14 mouse cellular contexts compared by ENCODE assay signal in the genomic region with DNA sequence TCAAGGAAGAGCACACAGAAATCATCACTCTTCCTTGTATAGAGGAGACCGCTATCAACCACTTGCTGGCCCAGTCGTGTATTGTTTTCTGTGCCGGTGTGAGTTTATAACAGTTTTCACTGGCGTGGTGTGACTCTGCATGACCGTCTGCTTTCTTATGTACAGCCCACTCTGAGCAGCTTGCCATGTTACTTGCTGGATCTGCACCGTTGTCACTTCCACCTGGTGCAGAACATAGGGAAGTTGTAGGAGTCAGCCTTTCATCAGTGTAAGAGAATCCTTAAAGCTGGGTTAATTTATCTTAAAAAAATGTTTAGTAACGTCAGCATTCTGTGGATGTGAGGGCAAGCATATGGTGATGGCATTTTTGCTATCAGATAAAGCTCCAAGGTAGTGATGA.
"Had no signal": no experiment of that assay in that cellular context is flagged by ENCODE, and none has a peak within 500 bp of the region (broad histone marks: within the 10 kb centered on the region; RNA-seq: fewer than 3 reads in every experiment).

No protein-coding gene starts in this region.

- H3K4me2 ChIP-seq: lung, embryonic 14.5 days; midbrain, embryonic 13.5 days; midbrain, embryonic 15.5 days had no signal

- H3K27me3 ChIP-seq: midbrain, embryonic 13.5 days; midbrain, embryonic 15.5 days had no signal

- H3K9ac ChIP-seq: lung, embryonic 14.5 days; midbrain, embryonic 13.5 days; midbrain, embryonic 15.5 days had no signal

- H3K4me1 ChIP-seq: midbrain, embryonic 13.5 days; midbrain, embryonic 15.5 days had no signal

- H3K4me3 ChIP-seq: midbrain, embryonic 10.5 days; midbrain, embryonic 13.5 days; midbrain, embryonic 15.5 days; myocyte had no signal

- ATAC-seq: midbrain, embryonic 13.5 days; midbrain, embryonic 15.5 days had no signal

- H3K9me3 ChIP-seq: midbrain, embryonic 10.5 days; midbrain, embryonic 13.5 days; midbrain, embryonic 15.5 days had no signal

- DNase-seq: lung, adult 18-20 months; lung, embryonic 14.5 days; retina, postnatal 1 day; right cerebral cortex, adult 18-20 months; right cerebral cortex, postnatal 25 days; right cerebral cortex, postnatal 4 days; spleen, adult 18-20 months; thymus, adult 18-20 months; thymus, postnatal 14 days; thymus, postnatal 36 days had no signal

- H3K36me3 ChIP-seq: midbrain, embryonic 10.5 days; midbrain, embryonic 13.5 days; midbrain, embryonic 15.5 days had no signal

- H3K27ac ChIP-seq: midbrain, embryonic 10.5 days; midbrain, embryonic 13.5 days; midbrain, embryonic 15.5 days had no signal
